Comparison of ENCODE assay signal across 12 mouse cellular contexts in genomic region chr1:179586430-179587095, GRCm38 (mm10). TPM values are rescaled to one million over a fixed set of nuclear protein-coding genes. Genes with fewer than 3 reads are reported as not detected.
DNase-seq lines count a peak whose midpoint lies in the region; ATAC-seq and TF ChIP-seq lines count a peak whose summit lies in the region.
"Had no signal": no experiment of that assay in that cellular context is flagged by ENCODE, and none has a peak within 500 bp of the region (broad histone marks: within the 10 kb centered on the region; RNA-seq: fewer than 3 reads in every experiment).

No protein-coding gene starts in this region.

- no peaks in the 10 kb centered on the region for H3K79me2 ChIP-seq in myocyte (ENCODE audit: control insufficient read depth, insufficient read depth)

- H3K4me3 ChIP-seq in heart, embryonic 13.5 days, result no peak overlapping the region
- no peak overlapping the region for H3K4me3 ChIP-seq in midbrain, embryonic 10.5 days
- H3K4me3 ChIP-seq in midbrain, embryonic 11.5 days (ENCODE audit: low read depth, low read length), result no peak overlapping the region
- no peak overlapping the region for H3K4me3 ChIP-seq in intestine, embryonic 16.5 days (ENCODE audit: low read length)
- H3K4me3 ChIP-seq in myocyte, result no peak overlapping the region
- H3K4me3 ChIP-seq: midbrain, embryonic 15.5 days had no signal

- 66% methylated on average over 3 of the region's 3 CpGs for WGBS in heart, embryonic 13.5 days
- 74% methylated on average over 3 of the region's 3 CpGs for WGBS in midbrain, embryonic 10.5 days
- WGBS in midbrain, embryonic 11.5 days, result 64% methylated on average over 3 of the region's 3 CpGs
- WGBS in intestine, embryonic 16.5 days, result 31% methylated on average over 3 of the region's 3 CpGs

- H3K27me3 ChIP-seq in heart, embryonic 13.5 days (replicated peaks), result no peaks in the 10 kb centered on the region
- H3K27me3 ChIP-seq in midbrain, embryonic 10.5 days (ENCODE audit: low read depth, poor library complexity, severe bottlenecking), result no peaks in the 10 kb centered on the region
- no peaks in the 10 kb centered on the region for H3K27me3 ChIP-seq in midbrain, embryonic 11.5 days (ENCODE audit: control insufficient read depth, insufficient read depth, low read length)
- no peaks in the 10 kb centered on the region for H3K27me3 ChIP-seq in intestine, embryonic 16.5 days (replicated peaks; ENCODE audit: control insufficient read depth, insufficient read depth, low read length)
- H3K27me3 ChIP-seq in myocyte (ENCODE audit: control insufficient read depth, insufficient read depth, insufficient read length), result no peaks in the 10 kb centered on the region
- H3K27me3 ChIP-seq: midbrain, embryonic 15.5 days had no signal

- H3K4me2 ChIP-seq in heart, embryonic 13.5 days, result no peak overlapping the region
- no peak overlapping the region for H3K4me2 ChIP-seq in midbrain, embryonic 11.5 days
- H3K4me2 ChIP-seq in intestine, embryonic 16.5 days (ENCODE audit: low read depth, low read length), result no peak overlapping the region
- H3K4me2 ChIP-seq in myocyte (ENCODE audit: low read depth), result no peak overlapping the region
- H3K4me2 ChIP-seq: midbrain, embryonic 15.5 days had no signal

- H3K36me3 ChIP-seq in heart, embryonic 13.5 days, result no peaks in the 10 kb centered on the region
- no peaks in the 10 kb centered on the region for H3K36me3 ChIP-seq in midbrain, embryonic 10.5 days
- no peaks in the 10 kb centered on the region for H3K36me3 ChIP-seq in midbrain, embryonic 11.5 days (ENCODE audit: control insufficient read depth, insufficient read depth, low read length)
- no peaks in the 10 kb centered on the region for H3K36me3 ChIP-seq in intestine, embryonic 16.5 days (ENCODE audit: control insufficient read depth, insufficient read depth, low read length)
- H3K36me3 ChIP-seq in myocyte (ENCODE audit: control insufficient read depth, insufficient read depth), result no peaks in the 10 kb centered on the region
- H3K36me3 ChIP-seq: midbrain, embryonic 15.5 days had no signal

- DNase-seq in heart, postnatal 10 days, result no peak
- DNase-seq in midbrain, embryonic 10.5 days (ENCODE audit: low spot score), result peak; percentile 10
- DNase-seq in midbrain, embryonic 11.5 days (ENCODE audit: low spot score, missing footprints), result no peak
- no peak for DNase-seq in left cerebral cortex, adult 11 months (ENCODE audit: low spot score)
- no peak for DNase-seq in thymus, adult 18-20 months
- DNase-seq: cerebellum, adult 18-20 months; lung, postnatal 14 days had no signal

- no peak for TF ChIP-seq POLR2A in myocyte (IDR thresholded peaks at IDR 0.05; ENCODE audit: insufficient read length, low read depth)

- no peaks in the 10 kb centered on the region for H3K9me3 ChIP-seq in heart, embryonic 13.5 days
- H3K9me3 ChIP-seq in midbrain, embryonic 10.5 days (replicated peaks), result no peaks in the 10 kb centered on the region
- H3K9me3 ChIP-seq in midbrain, embryonic 11.5 days (ENCODE audit: control insufficient read depth, low read length), result no peaks in the 10 kb centered on the region
- H3K9me3 ChIP-seq in intestine, embryonic 16.5 days (ENCODE audit: control insufficient read depth, low read length), result no peaks in the 10 kb centered on the region
- H3K9me3 ChIP-seq: midbrain, embryonic 15.5 days had no signal

- no peak overlapping the region for H3K9ac ChIP-seq in heart, embryonic 13.5 days
- H3K9ac ChIP-seq in midbrain, embryonic 11.5 days (ENCODE audit: low read length), result no peak overlapping the region
- no peak overlapping the region for H3K9ac ChIP-seq in intestine, embryonic 16.5 days (ENCODE audit: low read depth, low read length)
- H3K9ac ChIP-seq: midbrain, embryonic 15.5 days had no signal

- peaks cover 70% of the 10 kb centered on the region for H3K4me1 ChIP-seq in heart, embryonic 13.5 days
- H3K4me1 ChIP-seq in midbrain, embryonic 10.5 days, result peaks cover 9% of the 10 kb centered on the region
- H3K4me1 ChIP-seq in midbrain, embryonic 11.5 days (ENCODE audit: control insufficient read depth, insufficient read depth, low read length), result no peaks in the 10 kb centered on the region
- peaks cover 22% of the 10 kb centered on the region for H3K4me1 ChIP-seq in intestine, embryonic 16.5 days (ENCODE audit: control insufficient read depth, insufficient read depth, low read length)

- no peak overlapping the region for H3ac ChIP-seq in myocyte (ENCODE audit: control insufficient read depth, insufficient read length)

- peak overlapping the region; percentile 42; the same call in 1 of the 2 replicates for H3K27ac ChIP-seq in heart, embryonic 13.5 days (replicated peaks)
- H3K27ac ChIP-seq in midbrain, embryonic 10.5 days (replicated peaks), result no peak overlapping the region
- H3K27ac ChIP-seq in midbrain, embryonic 11.5 days (ENCODE audit: low read depth, low read length), result no peak overlapping the region
- no peak overlapping the region for H3K27ac ChIP-seq in intestine, embryonic 16.5 days (ENCODE audit: low read length)
- H3K27ac ChIP-seq: kidney, postnatal 0 days; midbrain, embryonic 15.5 days had no signal

- no peak for ATAC-seq in heart, embryonic 13.5 days (ENCODE audit: extremely low read depth, insufficient number of reproducible peaks, low FRiP score, low TSS enrichment)
- no peak for ATAC-seq in midbrain, embryonic 11.5 days (ENCODE audit: low FRiP score)
- ATAC-seq in intestine, embryonic 16.5 days, result peak; percentile 88
- ATAC-seq: midbrain, embryonic 15.5 days had no signal

- intact Hi-C loops in heart, postnatal 10 days (cut with DNase I), result no loop called here

TF ChIP-seq in myocyte, 11 proteins besides CTCF, POLR2A, EP300 and RAD21:
- no peak for TF ChIP-seq POLR2AphosphoS2 (IDR thresholded peaks at IDR 0.05; ENCODE audit: insufficient read length, low read depth)
- TF ChIP-seq USF1 (IDR thresholded peaks at IDR 0.05; ENCODE audit: low read depth), result no peak
- TF ChIP-seq MYOD1 (IDR thresholded peaks at IDR 0.05; ENCODE audit: control insufficient read depth in 1 of 3, insufficient read length in 2 of 3, low read depth in 2 of 3), result peak in 2 of 3 experiments; percentile 35 to 42
- TF ChIP-seq MYOG (IDR thresholded peaks at IDR 0.05; ENCODE audit: control insufficient read depth in 1 of 3, insufficient read depth in 1 of 3, insufficient read length in 2 of 3, low read depth in 2 of 3), result peak in 1 of 3 experiments; percentile 23
- no peak for TF ChIP-seq REST (IDR thresholded peaks at IDR 0.05; ENCODE audit: insufficient read depth, insufficient read length)
- no peak for TF ChIP-seq E2F4 (IDR thresholded peaks at IDR 0.05; ENCODE audit: insufficient read depth)
- no peak for TF ChIP-seq TCF3 (IDR thresholded peaks at IDR 0.05; ENCODE audit: insufficient read length, low read depth)
- no peak for TF ChIP-seq SRF (IDR thresholded peaks at IDR 0.05; ENCODE audit: control insufficient read depth, insufficient read length, low read depth)
- TF ChIP-seq TCF12 (IDR thresholded peaks at IDR 0.05; ENCODE audit: insufficient read depth, poor library complexity, severe bottlenecking), result no peak
- no peak for TF ChIP-seq CEBPB (IDR thresholded peaks at IDR 0.05; ENCODE audit: insufficient read depth, poor library complexity, severe bottlenecking)
- no peak for TF ChIP-seq MAX (IDR thresholded peaks at IDR 0.05; ENCODE audit: low read depth)

RNA-seq across cellular contexts. Expression of gene Cnst, which starts 40.4 kb away (rescaled TPM):
- 16.0 and 16.6 TPM in 2 replicates for polyA plus RNA-seq in heart, embryonic 13.5 days (2015; fragmentation: Nextera tagmentation; extraction: Ambion mirVana)
- 10 to 100 TPM; 38.6 to 44.9 TPM for total RNA-seq in heart, postnatal 10 days (2021)
- 19.7 and 23.5 TPM in 2 replicates for polyA plus RNA-seq in midbrain, embryonic 10.5 days (2016; fragmentation: Nextera tagmentation; extraction: Ambion mirVana)
- 22.6 and 25.1 TPM in 2 replicates for polyA plus RNA-seq in midbrain, embryonic 11.5 days (2014; fragmentation: Nextera tagmentation; extraction: Ambion mirVana)
- 11.0 and 11.3 TPM in 2 replicates for polyA plus RNA-seq in intestine, embryonic 16.5 days (2015; fragmentation: Nextera tagmentation; extraction: Ambion mirVana)
- 14.0 TPM for polyA plus RNA-seq in myocyte (2012; fragmentation: generic; extraction: Trizol)

RNA-seq across cellular contexts. Expression of gene Tfb2m, which starts 40.5 kb away (rescaled TPM):
- 20.2 and 24.8 TPM in 2 replicates for polyA plus RNA-seq in heart, embryonic 13.5 days (2015; fragmentation: Nextera tagmentation; extraction: Ambion mirVana)
- 10 to 100 TPM; 32.5 to 37.9 TPM for total RNA-seq in heart, postnatal 10 days (2021)
- 25.5 and 25.7 TPM in 2 replicates for polyA plus RNA-seq in midbrain, embryonic 10.5 days (2016; fragmentation: Nextera tagmentation; extraction: Ambion mirVana)
- 27.1 and 30.7 TPM in 2 replicates for polyA plus RNA-seq in midbrain, embryonic 11.5 days (2014; fragmentation: Nextera tagmentation; extraction: Ambion mirVana)
- 26.3 and 31.5 TPM in 2 replicates for polyA plus RNA-seq in intestine, embryonic 16.5 days (2015; fragmentation: Nextera tagmentation; extraction: Ambion mirVana)
- 14.2 TPM for polyA plus RNA-seq in myocyte (2012; fragmentation: generic; extraction: Trizol)
